Mouse (Mus musculus) megakaryocyte progenitor cell, adult 5-6 weeks (primary cell): ENCODE measurements at regions not wholly inside any gene's neighbourhood (a gene's known extent, or its start where the extent isn't known, plus 50 kb on each side); places are given as distances from the start of the nearest gene placed in this dataset.
"Not testable (repeated sequence)": the region's sequence is repeated elsewhere in the genome, so short reads cannot be mapped to it uniquely, and the experiment has no call there.

Experiments used
- ATAC-seq: replicated peaks from 2 replicates; pipeline ENCODE4 v1.8.0; 2016; ENCODE audit warnings: mild to moderate bottlenecking, moderate TSS enrichment, inconsistent platforms; ENCODE audit not compliant: poor library complexity

DNA sequence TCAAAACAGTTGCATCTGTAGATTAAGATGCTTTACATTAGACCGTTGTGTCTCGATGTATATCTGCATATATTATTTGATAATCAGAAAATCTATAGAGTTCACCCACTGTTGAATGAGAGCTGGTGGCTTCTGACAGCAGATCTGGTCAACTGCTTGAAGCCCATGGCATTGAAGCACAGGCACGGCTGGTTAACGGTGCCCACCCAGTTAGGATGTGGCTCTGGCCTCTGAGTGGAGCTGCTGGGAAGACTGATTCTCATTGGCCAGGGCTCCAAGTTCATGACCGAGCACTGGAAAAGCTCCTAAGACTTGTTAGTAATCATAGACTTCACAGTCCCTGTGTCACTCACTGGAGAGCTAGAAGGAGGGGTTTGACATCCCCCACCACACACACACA, 51.2 kb upstream of the Cldn34a start:
- not testable (repeated sequence) for ATAC-seq

DNA sequence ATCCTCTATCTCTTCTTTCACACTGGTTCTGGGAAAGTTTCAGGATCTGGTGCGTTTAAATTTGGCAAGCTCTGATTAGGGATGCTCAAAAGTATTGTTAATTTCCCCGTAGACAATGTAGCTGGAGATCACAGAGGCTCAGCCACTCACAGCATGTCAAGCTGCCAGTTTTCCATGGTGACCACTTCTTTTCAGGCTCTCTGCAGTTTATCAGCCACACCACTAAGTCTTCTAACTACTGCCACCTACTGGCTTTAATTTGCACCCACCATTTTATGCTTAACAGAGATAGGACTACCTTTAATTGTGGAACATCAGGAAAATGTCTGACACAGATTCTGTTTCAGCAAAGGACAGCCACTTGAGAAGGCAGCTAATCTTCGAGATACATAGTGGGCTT, 57.7 kb upstream of the Cldn34a start:
- ATAC-seq, result peak; percentile 78

DNA sequence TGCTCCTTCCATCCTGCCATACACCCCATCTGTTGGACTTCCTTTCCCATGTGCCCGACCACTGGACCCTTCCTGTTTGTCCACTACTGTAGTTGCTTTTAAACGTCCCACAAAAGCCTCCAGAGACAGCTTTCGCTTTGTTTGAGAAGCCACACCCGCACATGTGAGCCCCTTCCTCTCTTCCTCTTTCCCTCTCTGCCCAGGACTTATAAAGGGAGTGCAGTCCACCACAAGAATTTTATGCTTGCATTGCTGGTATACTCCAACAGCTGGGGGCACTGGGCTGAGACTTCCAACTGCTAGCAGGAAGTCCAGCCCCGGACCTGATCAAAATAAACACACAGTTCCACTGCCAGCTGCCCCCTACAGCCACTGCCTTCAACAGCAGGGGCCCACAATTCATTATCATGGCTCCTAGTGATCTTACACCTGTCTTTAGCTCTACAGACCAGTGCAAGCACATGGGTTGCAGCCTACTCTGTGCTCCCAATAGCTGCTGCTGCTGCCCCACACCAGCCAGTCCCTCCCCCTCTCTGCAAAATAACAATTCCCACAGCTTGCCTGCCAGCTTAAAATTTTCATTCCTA, 63.7 kb upstream of the Cldn34a start:
- ATAC-seq, result peak; percentile 66

DNA sequence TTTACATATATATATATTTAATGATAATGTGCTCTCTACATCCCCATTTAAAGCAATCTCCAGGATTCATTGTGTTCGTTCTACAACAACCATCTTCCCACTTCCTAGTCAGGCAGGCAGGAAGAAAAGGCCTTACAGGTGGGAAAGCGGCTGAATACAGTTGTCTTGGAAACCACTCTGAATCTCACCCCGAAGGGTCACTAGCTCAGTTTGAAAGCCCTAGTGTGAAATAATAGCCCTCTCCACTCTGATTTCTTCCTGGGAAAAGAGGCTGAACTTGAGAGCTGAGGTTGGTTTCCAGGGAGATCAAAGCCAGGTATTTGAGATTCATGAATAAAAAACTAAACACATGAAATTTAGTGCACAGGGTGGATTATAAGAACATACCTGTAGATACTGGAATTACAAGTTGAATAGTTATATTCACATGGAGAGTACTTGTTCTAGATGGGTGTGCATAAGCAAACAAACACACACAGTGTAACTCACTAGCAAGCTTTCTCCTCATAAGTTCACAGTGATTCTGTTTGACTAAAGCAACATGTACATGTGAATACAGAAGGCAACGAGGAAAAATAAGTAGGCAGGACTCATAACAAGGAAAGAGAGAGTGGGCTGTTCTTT, 91.6 kb upstream of the Cldn34a start:
- no peak for ATAC-seq

DNA sequence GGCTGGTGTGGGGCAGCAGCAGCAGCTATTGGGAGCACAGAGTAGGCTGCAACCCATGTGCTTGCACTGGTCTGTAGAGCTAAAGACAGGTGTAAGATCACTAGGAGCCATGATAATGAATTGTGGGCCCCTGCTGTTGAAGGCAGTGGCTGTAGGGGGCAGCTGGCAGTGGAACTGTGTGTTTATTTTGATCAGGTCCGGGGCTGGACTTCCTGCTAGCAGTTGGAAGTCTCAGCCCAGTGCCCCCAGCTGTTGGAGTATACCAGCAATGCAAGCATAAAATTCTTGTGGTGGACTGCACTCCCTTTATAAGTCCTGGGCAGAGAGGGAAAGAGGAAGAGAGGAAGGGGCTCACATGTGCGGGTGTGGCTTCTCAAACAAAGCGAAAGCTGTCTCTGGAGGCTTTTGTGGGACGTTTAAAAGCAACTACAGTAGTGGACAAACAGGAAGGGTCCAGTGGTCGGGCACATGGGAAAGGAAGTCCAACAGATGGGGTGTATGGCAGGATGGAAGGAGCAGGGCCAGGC, 56.0 kb upstream of the Gpr173 start:
- peak; percentile 68 for ATAC-seq

DNA sequence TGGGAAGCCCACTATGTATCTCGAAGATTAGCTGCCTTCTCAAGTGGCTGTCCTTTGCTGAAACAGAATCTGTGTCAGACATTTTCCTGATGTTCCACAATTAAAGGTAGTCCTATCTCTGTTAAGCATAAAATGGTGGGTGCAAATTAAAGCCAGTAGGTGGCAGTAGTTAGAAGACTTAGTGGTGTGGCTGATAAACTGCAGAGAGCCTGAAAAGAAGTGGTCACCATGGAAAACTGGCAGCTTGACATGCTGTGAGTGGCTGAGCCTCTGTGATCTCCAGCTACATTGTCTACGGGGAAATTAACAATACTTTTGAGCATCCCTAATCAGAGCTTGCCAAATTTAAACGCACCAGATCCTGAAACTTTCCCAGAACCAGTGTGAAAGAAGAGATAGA, 50.0 kb upstream of the Gpr173 start:
- ATAC-seq, result peak; percentile 84
